Mouse (Mus musculus) ES-E14 (cell line): Measurements from ENCODE around the gene Gm45717. TPM values are rescaled to one million over a fixed set of nuclear protein-coding genes. Genes with fewer than 3 reads are reported as not detected.

Experiments
- DNase-seq: peaks from one replicate; pipeline ENCODE4 v3.0.0-alpha.2; 2013; ENCODE audit warnings: low read depth, low spot score
- H3K27ac ChIP-seq: 2 replicates; pipeline ENCODE4 v1.5.1; 2012; ENCODE audit warnings: low read depth, mild to moderate bottlenecking, low read length, moderate library complexity, mixed read lengths; ENCODE audit not compliant: poor library complexity, insufficient read depth, severe bottlenecking
- H3K36me3 ChIP-seq: 2 replicates; pipeline ENCODE4 v1.6.1; 2012; ENCODE audit warnings: mild to moderate bottlenecking, low read length, moderate library complexity, mixed read lengths; ENCODE audit not compliant: control insufficient read depth, poor library complexity, insufficient read depth, severe bottlenecking
- H3K4me1 ChIP-seq, 2 experiments: fragments of 150-350 bp in 1 of 2; sonication (generic) in 1 of 2; 2 replicates each; pipeline ENCODE4 v1.6.1; 2012; ENCODE audit warnings: low read length in 2 of 2, mild to moderate bottlenecking in 1 of 2, mixed read lengths in 1 of 2; ENCODE audit not compliant: control insufficient read depth in 2 of 2, insufficient read depth in 2 of 2, poor library complexity in 1 of 2
- H3K4me3 ChIP-seq, 2 experiments: fragments of 150-350 bp in 1 of 2; sonication (generic) in 1 of 2; 2 replicates each; pipeline ENCODE4 v1.5.1; 2012; ENCODE audit warnings: low read length in 2 of 2, low read depth in 1 of 2, mild to moderate bottlenecking in 1 of 2, mixed read lengths in 1 of 2; ENCODE audit not compliant: insufficient read depth in 1 of 2, poor library complexity in 1 of 2, severe bottlenecking in 1 of 2
- H3K9ac ChIP-seq: 2 replicates; pipeline ENCODE4 v1.6.1; 2012; ENCODE audit warnings: low read depth, mild to moderate bottlenecking, low read length, mixed read lengths; ENCODE audit not compliant: poor library complexity, insufficient read depth, severe bottlenecking
- H3K9me3 ChIP-seq: fragments of 150-350 bp; sonication (generic); 2 replicates; pipeline ENCODE4 v1.6.1; 2012; ENCODE audit warnings: low read depth, mild to moderate bottlenecking, low read length; ENCODE audit not compliant: control insufficient read depth, insufficient read depth
- CHD2 ChIP-seq: IDR thresholded peaks from 2 replicates; pipeline ENCODE4 v1.6.1; 2014; ENCODE audit warnings: mild to moderate bottlenecking, low read depth, low read length, inconsistent platforms
- HCFC1 ChIP-seq: IDR thresholded peaks from 2 replicates; pipeline ENCODE4 v1.6.1; 2012; ENCODE audit warnings: low read length, inconsistent platforms, borderline replicate concordance; ENCODE audit not compliant: insufficient read depth
- MAFK ChIP-seq: IDR thresholded peaks from 2 replicates; pipeline ENCODE4 v1.6.1; 2014; ENCODE audit warnings: mild to moderate bottlenecking, low read depth, low read length, inconsistent platforms; ENCODE audit not compliant: insufficient read depth
- ZC3H11A ChIP-seq: IDR thresholded peaks from 2 replicates; pipeline ENCODE4 v1.6.1; 2012; ENCODE audit warnings: low read depth, mild to moderate bottlenecking, inconsistent platforms, low read length, borderline replicate concordance
- ZNF384 ChIP-seq: IDR thresholded peaks from 2 replicates; pipeline ENCODE4 v1.6.1; 2012; ENCODE audit warnings: low read depth, low read length, inconsistent platforms
- in situ Hi-C, 2 experiments: fragments of 600-800 bp; cut with MboI; formaldehyde crosslinking; loops; one replicate each; pipeline ENCODE4 v1.15.1; 2025; ENCODE audit warnings: low sequenced_read_pairs in 2 of 2, inconsistent platforms in 1 of 2; ENCODE audit not compliant: unreplicated experiment in 2 of 2
- total RNA-seq: library from RNA; depleted of rRNA; stranded (reverse); fragments of 300-350 nt; gene quantifications from 2 replicates; pipeline ENCODE4 v1.2.3, GENCODE M21; 2012

Gm45717 gene
- total RNA-seq, 1 experiment, result not detected

DNA sequence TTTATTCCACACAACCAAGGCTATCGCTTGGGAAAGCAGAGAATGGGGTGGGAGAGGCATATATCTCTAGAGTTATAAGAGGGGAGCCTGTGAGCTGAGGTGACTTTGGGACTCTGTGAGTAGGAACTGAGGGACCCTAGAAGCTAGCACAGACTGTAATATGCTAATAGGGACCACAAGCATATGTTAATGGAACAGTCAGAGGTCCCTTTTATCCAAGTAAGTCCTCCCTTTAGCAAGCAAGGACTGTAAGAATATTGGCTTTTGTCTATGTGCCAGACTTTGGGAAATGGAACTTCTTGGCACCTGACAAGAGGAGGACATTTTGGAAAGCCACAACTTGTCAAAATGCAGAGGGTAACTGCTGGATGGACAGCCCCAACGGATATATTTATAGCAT, 16.8 kb downstream of the Gm45717 start:
- TF ChIP-seq ZNF384 (no peak), MAFK (no peak), HCFC1 (no peak), CHD2 (no peak), ZC3H11A (no peak)
- Histone ChIP-seq H3K9ac (no peak overlapping the region), H3K36me3 (no peaks in the 10 kb centered on the region), H3K4me3 (0 out of 4 replicates have a peak overlapping the region, but pooled peaks of 1 of the 2 experiments have one; percentile 6), H3K4me1 (peaks cover 4 to 17% of the 10 kb centered on the region in 2 experiments; a peak in 3 of 4 replicates), H3K27ac (peak overlapping the region; percentile 82; the same call in 1 of the 2 replicates), H3K9me3 (no peaks in the 10 kb centered on the region)
- no peak for DNase-seq
- in situ Hi-C loops, result no loop called here

GRCm38 (mm10) chr7:140938436-140938835, 17.3 kb downstream of the Gm45717 start:
- H3K27ac ChIP-seq, result peak overlapping the region; percentile 61; the same call in 1 of the 2 replicates
- no peaks in the 10 kb centered on the region for H3K36me3 ChIP-seq
- no peak overlapping the region for H3K9ac ChIP-seq
- H3K9me3 ChIP-seq, result no peaks in the 10 kb centered on the region
- no peak overlapping the region for H3K4me3 ChIP-seq
- TF ChIP-seq ZNF384, result no peak
- no peak for TF ChIP-seq HCFC1
- TF ChIP-seq CHD2, result no peak
- no peak for TF ChIP-seq MAFK
- no peak for TF ChIP-seq ZC3H11A
- in situ Hi-C loops, result no loop called here
- DNase-seq, result no peak
- peaks cover 4 to 17% of the 10 kb centered on the region in 2 experiments; a peak in 3 of 4 replicates for H3K4me1 ChIP-seq

GRCm38 (mm10) chr7:140927181-140927580, 28.6 kb downstream of the Gm45717 start:
- H3K4me3 ChIP-seq, result no peak overlapping the region
- no peak for DNase-seq
- H3K36me3 ChIP-seq, result no peaks in the 10 kb centered on the region
- H3K9ac ChIP-seq, result no peak overlapping the region
- H3K27ac ChIP-seq, result no peak overlapping the region
- in situ Hi-C loops, result no loop called here
- no peaks in the 10 kb centered on the region for H3K9me3 ChIP-seq
- TF ChIP-seq MAFK (no peak), ZC3H11A (no peak), HCFC1 (no peak), ZNF384 (no peak)
- no peaks in the 10 kb centered on the region for H3K4me1 ChIP-seq

- in situ Hi-C loops, result no loop called here
- Histone ChIP-seq H3K9ac (no peak overlapping the region), H3K9me3 (no peaks in the 10 kb centered on the region), H3K4me3 (peak overlapping the region; percentile 50 to 71), H3K4me1 (no peaks in the 10 kb centered on the region), H3K27ac (no peak overlapping the region), H3K36me3 (no peaks in the 10 kb centered on the region)
- no peak for TF ChIP-seq MAFK
- TF ChIP-seq HCFC1, result no peak
- TF ChIP-seq ZC3H11A, result no peak
- no peak for TF ChIP-seq CHD2
- DNase-seq, result no peak
Observed at GRCm38 (mm10) chr7:140923070-140923775, 32.5 kb downstream of the Gm45717 start.
